Mouse (Mus musculus) hindbrain, embryonic 13.5 days (tissue): Measurements from ENCODE around the gene Srsf10. TPM values are rescaled to one million over a fixed set of nuclear protein-coding genes. Genes with fewer than 3 reads are reported as not detected.

Experiments
- ATAC-seq: fragments of 200-750 bp; cut with Nextera tagmentation; 2 replicates; pipeline ENCODE4 v1.8.0; 2017; ENCODE audit warnings: moderate TSS enrichment; ENCODE audit not compliant: low FRiP score
- H3K27ac ChIP-seq: fragments of 300-500 bp; sonication (generic); 2 replicates; pipeline ENCODE4 v1.5.1; 2015; ENCODE audit warnings: inconsistent platforms, mild to moderate bottlenecking, moderate library complexity
- H3K27me3 ChIP-seq: fragments of 300-500 bp; sonication (generic); 2 replicates; pipeline ENCODE4 v1.6.1; 2015; ENCODE audit warnings: mild to moderate bottlenecking, inconsistent platforms
- H3K36me3 ChIP-seq: fragments of 300-500 bp; sonication (generic); 2 replicates; pipeline ENCODE4 v1.6.1; 2015; ENCODE audit warnings: mild to moderate bottlenecking, inconsistent platforms
- H3K4me1 ChIP-seq: fragments of 300-500 bp; sonication (generic); replicated peaks from 2 replicates; pipeline ENCODE4 v1.6.1; 2015; ENCODE audit warnings: inconsistent platforms
- H3K4me2 ChIP-seq: fragments of 300-500 bp; sonication (generic); 2 replicates; pipeline ENCODE4 v1.6.1; 2015; ENCODE audit warnings: inconsistent platforms, mild to moderate bottlenecking, moderate library complexity
- H3K4me3 ChIP-seq: fragments of 300-500 bp; sonication (generic); 2 replicates; pipeline ENCODE4 v1.5.1; 2015; ENCODE audit warnings: mild to moderate bottlenecking, inconsistent platforms
- H3K9ac ChIP-seq: fragments of 300-500 bp; sonication (generic); 2 replicates; pipeline ENCODE4 v1.6.1; 2015; ENCODE audit warnings: mild to moderate bottlenecking, inconsistent platforms
- H3K9me3 ChIP-seq: fragments of 300-500 bp; sonication (generic); 2 replicates; pipeline ENCODE4 v1.6.1; 2016; ENCODE audit warnings: inconsistent platforms
- WGBS: fragments of 180-500 bp; shearing (Covaris S2); methylation state at CpG from one replicate; pipeline ENCODE4 v1.1.7; 2015; 5-methylcytosine and 5-hydroxymethylcytosine counted together
- polyA plus RNA-seq: library from polyadenylated mRNA; unstranded; fragments of >200 nt; fragmentation: Nextera tagmentation; extraction: Ambion mirVana; gene quantifications from 2 replicates; pipeline ENCODE4 v1.2.1, GENCODE M21; 2015

The Srsf10 gene
- polyA plus RNA-seq, 1 experiment from 2014 or later: 241 TPM

DNA sequence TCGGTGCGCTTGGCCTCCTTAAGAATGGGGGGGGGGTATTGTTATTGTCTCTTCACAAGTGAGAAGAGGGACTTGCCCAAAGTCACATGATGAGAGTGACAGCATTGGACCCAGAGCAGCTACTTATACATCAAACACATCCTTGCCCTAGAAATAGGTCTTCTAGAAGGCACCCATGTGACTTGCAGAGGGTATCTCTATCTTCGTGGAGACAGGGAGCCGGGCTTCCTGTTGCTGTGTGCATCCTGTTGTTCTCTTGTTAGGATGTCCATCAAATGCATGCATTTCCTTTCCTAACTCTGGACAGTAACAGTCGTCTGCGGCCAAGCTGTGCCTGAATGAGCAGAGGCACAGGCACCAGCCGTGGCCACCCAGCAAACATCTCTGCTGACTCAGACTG is 56.0 kb downstream of the Srsf10 start:
- H3K4me1 ChIP-seq: peaks cover 13% of the 10 kb centered on the region
- H3K36me3 ChIP-seq: no peaks in the 10 kb centered on the region
- no peak overlapping the region for H3K4me3 ChIP-seq
- no peak overlapping the region; the same call in 1 of the 2 replicates for H3K27ac ChIP-seq
- 0 out of 2 replicates have a peak overlapping the region, but pooled peaks have one; percentile 2 for H3K9ac ChIP-seq
- no peaks in the 10 kb centered on the region for H3K9me3 ChIP-seq
- no peak for ATAC-seq
- no peaks in the 10 kb centered on the region for H3K27me3 ChIP-seq
- WGBS: 67% methylated on average over 7 of the region's 7 CpGs
- H3K4me2 ChIP-seq: no peak overlapping the region

- Histone ChIP-seq H3K9me3 (no peaks in the 10 kb centered on the region), H3K27me3 (no peaks in the 10 kb centered on the region), H3K4me1 (peaks cover 13% of the 10 kb centered on the region), H3K4me2 (no peak overlapping the region), H3K27ac (0 out of 2 replicates have a peak overlapping the region, but pooled peaks have one; percentile 66), H3K36me3 (no peaks in the 10 kb centered on the region), H3K9ac (no peak overlapping the region), H3K4me3 (no peak overlapping the region)
- 50% methylated on average over 3 of the region's 3 CpGs for WGBS
- ATAC-seq: no peak
Observed at GRCm38 (mm10) chr4:135912164-135912563, 56.6 kb downstream of the Srsf10 start.

DNA sequence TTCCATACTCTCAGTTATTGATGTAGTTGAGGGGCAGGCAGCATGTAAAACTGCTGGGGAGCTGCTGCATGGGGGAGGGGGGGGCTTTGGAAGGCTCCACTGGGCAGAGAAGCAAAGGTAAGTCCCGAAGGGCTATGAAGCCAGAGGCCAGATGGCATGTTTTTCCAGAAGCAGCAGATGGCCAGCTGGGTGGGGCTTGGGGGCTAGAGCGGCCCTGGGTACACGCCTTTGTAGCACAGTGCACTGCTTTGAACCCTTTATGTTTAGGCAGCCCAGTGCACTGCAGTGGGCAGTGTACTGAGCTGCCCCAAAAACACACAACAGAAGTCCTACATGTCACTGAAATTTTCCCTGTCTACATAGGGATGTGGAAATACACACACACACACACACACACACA is 57.3 kb downstream of the Srsf10 start:
- peak; percentile 46; the same call in 1 of the 2 replicates for ATAC-seq
- H3K4me2 ChIP-seq: no peak overlapping the region
- peaks cover 13% of the 10 kb centered on the region for H3K4me1 ChIP-seq
- 13% methylated on average over 3 of the region's 3 CpGs for WGBS
- peak overlapping the region; percentile 66; the same call in 1 of the 2 replicates for H3K27ac ChIP-seq
- no peaks in the 10 kb centered on the region for H3K27me3 ChIP-seq
- no peaks in the 10 kb centered on the region for H3K36me3 ChIP-seq
- no peak overlapping the region for H3K4me3 ChIP-seq
- peak overlapping the region; percentile 43; the same call in 1 of the 2 replicates for H3K9ac ChIP-seq
- no peaks in the 10 kb centered on the region for H3K9me3 ChIP-seq

- no peaks in the 10 kb centered on the region for H3K36me3 ChIP-seq
- ATAC-seq: no peak
- no peak overlapping the region for H3K4me3 ChIP-seq
- H3K27me3 ChIP-seq: no peaks in the 10 kb centered on the region
- H3K4me1 ChIP-seq: peaks cover 13% of the 10 kb centered on the region
- H3K27ac ChIP-seq: no peak overlapping the region
- WGBS: 74% methylated on average over 4 of the region's 4 CpGs
- no peaks in the 10 kb centered on the region for H3K9me3 ChIP-seq
- no peak overlapping the region for H3K9ac ChIP-seq
- H3K4me2 ChIP-seq: no peak overlapping the region
Observed at GRCm38 (mm10) chr4:135913433-135913832, 57.9 kb downstream of the Srsf10 start.

DNA sequence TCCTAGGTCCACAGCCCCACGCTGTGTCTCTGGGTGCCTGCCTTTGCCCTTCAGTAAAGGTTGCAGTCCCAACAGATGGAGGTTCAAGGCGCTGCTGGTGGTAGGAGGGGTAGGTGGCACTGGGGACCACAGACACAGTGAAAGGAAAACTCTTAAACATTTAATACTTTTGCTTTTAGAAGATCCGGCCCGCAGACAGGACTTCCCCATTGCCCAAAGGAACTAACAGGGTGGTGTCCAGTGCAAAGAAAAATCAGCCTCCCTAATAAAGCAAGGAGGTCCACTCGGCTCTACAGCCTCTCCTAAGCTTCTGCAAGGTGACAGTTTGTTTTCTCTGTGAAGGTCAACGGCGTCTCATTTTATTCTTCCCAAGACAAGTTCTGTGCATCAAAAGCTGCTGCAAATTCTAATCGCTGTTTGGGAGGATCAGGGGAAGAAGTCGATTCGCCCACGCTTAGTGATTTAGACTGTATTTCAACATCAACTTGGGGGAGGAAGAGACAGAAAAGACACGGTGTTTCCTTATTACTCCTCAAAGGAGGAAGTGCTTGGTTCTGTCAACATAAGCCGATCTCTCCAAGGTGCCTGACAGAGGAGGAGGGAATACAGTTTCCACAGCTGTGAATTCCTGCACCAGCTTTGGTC is 63.2 kb downstream of the Srsf10 start:
- Histone ChIP-seq H3K27ac (no peak overlapping the region), H3K36me3 (peaks cover 7% of the 10 kb centered on the region; the same call in 1 of the 2 replicates), H3K27me3 (no peaks in the 10 kb centered on the region), H3K9ac (no peak overlapping the region), H3K9me3 (no peaks in the 10 kb centered on the region), H3K4me2 (no peak overlapping the region), H3K4me3 (no peak overlapping the region), H3K4me1 (peaks cover 21% of the 10 kb centered on the region)
- 90% methylated on average over 13 of the region's 13 CpGs for WGBS
- no peak for ATAC-seq

GRCm38 (mm10) chr4:135919280-135919639 is 63.7 kb downstream of the Srsf10 start:
- no peaks in the 10 kb centered on the region for H3K27me3 ChIP-seq
- H3K4me3 ChIP-seq: no peak overlapping the region
- over 99% methylated on average over 3 of the region's 3 CpGs for WGBS
- no peak overlapping the region for H3K27ac ChIP-seq
- peaks cover 21% of the 10 kb centered on the region for H3K4me1 ChIP-seq
- no peak overlapping the region for H3K4me2 ChIP-seq
- H3K9me3 ChIP-seq: no peaks in the 10 kb centered on the region
- ATAC-seq: no peak
- peaks cover 11% of the 10 kb centered on the region; the same call in 1 of the 2 replicates for H3K36me3 ChIP-seq
- no peak overlapping the region for H3K9ac ChIP-seq

Other genes with a start within 250 kb of the Srsf10 start
- 0.14 and 0.42 TPM in 2 replicates for gene Ifnlr1, start 169.5 kb upstream of the Srsf10 start, polyA plus RNA-seq
- not detected in 2 replicates for gene Il22ra1, start 127.6 kb upstream of the Srsf10 start, polyA plus RNA-seq
- 0.12 and 0.13 TPM in 2 replicates for gene Myom3, start 96.0 kb upstream of the Srsf10 start, polyA plus RNA-seq
- 109 and 112 TPM in 2 replicates for gene Pnrc2, start 18.1 kb downstream of the Srsf10 start, polyA plus RNA-seq
- 0.13 and 0.17 TPM in 2 replicates for gene Cnr2, start 39.6 kb downstream of the Srsf10 start, polyA plus RNA-seq
- gene Fuca1, start 65.0 kb downstream of the Srsf10 start, polyA plus RNA-seq: 55.8 and 60.9 TPM in 2 replicates
- gene Hmgcl, start 90.7 kb downstream of the Srsf10 start, polyA plus RNA-seq: 52.9 and 56.5 TPM in 2 replicates
- gene Gale, start 108.0 kb downstream of the Srsf10 start, polyA plus RNA-seq: 39.5 and 41.2 TPM in 2 replicates
- 209 and 211 TPM in 2 replicates for gene Lypla2, start 116.9 kb downstream of the Srsf10 start, polyA plus RNA-seq
- 54.3 and 58.3 TPM in 2 replicates for gene Pithd1, start 131.5 kb downstream of the Srsf10 start, polyA plus RNA-seq
- 27.7 and 28.6 TPM in 2 replicates for gene Eloa, start 166.0 kb downstream of the Srsf10 start, polyA plus RNA-seq
- gene Rpl11, start 197.7 kb downstream of the Srsf10 start, polyA plus RNA-seq: 329 and 334 TPM in 2 replicates